Mouse (Mus musculus): ENCODE data around the gene Pus10. TPM values are rescaled to one million over a fixed set of nuclear protein-coding genes. Genes with fewer than 3 reads are reported as not detected.

The Pus10 gene
- total and polyA plus RNA-seq, 3 experiments, result 43.4 to 416 (median 52.5) TPM

DNA sequence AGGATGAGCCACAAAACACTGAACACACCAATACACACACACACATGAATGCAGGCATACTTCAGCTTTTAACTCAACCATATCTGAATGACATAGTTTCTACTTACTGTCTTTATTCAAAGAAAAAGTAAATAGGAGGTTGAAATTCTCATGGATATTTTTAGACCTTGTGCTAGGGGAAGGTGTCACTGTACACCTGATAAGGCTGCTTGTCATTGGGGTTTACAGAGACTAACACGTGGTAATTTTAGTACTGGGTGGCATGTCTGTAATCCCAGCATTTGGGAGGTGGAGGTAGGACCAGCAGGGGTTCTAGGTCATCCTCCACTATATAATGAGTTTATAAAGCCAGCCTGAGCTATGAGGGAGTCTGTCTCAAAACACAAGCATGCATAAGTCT, 107.0 kb downstream of the Pus10 start:
- Histone ChIP-seq H3K4me1 (ENCODE audit: control insufficient read depth in 1 of 2, insufficient read depth in 2 of 2, low read length in 2 of 2) (peaks cover 6 to 16% of the 10 kb centered on the region in 2 experiments; a peak in 3 of 4 replicates), H3K4me3 (ENCODE audit: control insufficient read depth in 1 of 2, insufficient read depth in 1 of 2, low read depth in 2 of 2, low read length in 2 of 2) (no peak overlapping the region), H3K27me3 (ENCODE audit: control insufficient read depth in 1 of 2, insufficient read depth in 2 of 2, low read length in 2 of 2) (no peaks in the 10 kb centered on the region), H3K79me2 (ENCODE audit: control insufficient read depth, insufficient read depth, low read length, poor library complexity) (peaks cover 1% of the 10 kb centered on the region; the same call in 1 of the 2 replicates), H3K36me3 (ENCODE audit: control insufficient read depth in 1 of 2, insufficient read depth in 2 of 2, low read length in 2 of 2) (peaks cover 0 to 9% of the 10 kb centered on the region in 2 experiments; a peak in 2 of 4 replicates), H3K27ac (ENCODE audit: control insufficient read depth, low read depth, low read length) (no peak overlapping the region), H3K9ac (ENCODE audit: control insufficient read depth, low read depth, low read length, poor library complexity, severe bottlenecking) (no peak overlapping the region), H3K9me3 (replicated peaks; ENCODE audit: insufficient read depth, low read length) (no peaks in the 10 kb centered on the region)
- DNase-seq (ENCODE audit: low read depth, low spot score), result peak; percentile 17
- no peak for TF ChIP-seq ZNF384 (IDR thresholded peaks at IDR 0.05; ENCODE audit: low read depth, low read length)
- TF ChIP-seq MXI1 (IDR thresholded peaks at IDR 0.05; ENCODE audit: low read depth, low read length), result peak; percentile 42; the same call in 1 of the 2 replicates

- H3K36me3 ChIP-seq (ENCODE audit: control insufficient read depth in 1 of 2, insufficient read depth in 2 of 2, low read length in 2 of 2), result no peaks in the 10 kb centered on the region
- no peak overlapping the region for H3K4me3 ChIP-seq (ENCODE audit: control insufficient read depth in 1 of 2, insufficient read depth in 1 of 2, low read depth in 2 of 2, low read length in 2 of 2)
- TF ChIP-seq ZC3H11A (IDR thresholded peaks at IDR 0.05; ENCODE audit: low read depth, low read length) (no peak), BHLHE40 (IDR thresholded peaks at IDR 0.05; ENCODE audit: borderline replicate concordance, low read depth, low read length) (no peak), GATA1 (IDR thresholded peaks at IDR 0.05; ENCODE audit: low read depth, low read length) (no peak), CTCF (IDR thresholded peaks at IDR 0.05 in 2 of 3, conservative IDR thresholded peaks at IDR 0.05 in 1 of 3; ENCODE audit: control insufficient read depth in 1 of 3, insufficient read depth in 1 of 3, low read depth in 2 of 3, low read length in 3 of 3, poor library complexity in 1 of 3, severe bottlenecking in 1 of 3) (no peak), HCFC1 (IDR thresholded peaks at IDR 0.05; ENCODE audit: low read depth, low read length) (no peak), CHD2 (IDR thresholded peaks at IDR 0.05; ENCODE audit: low read length) (no peak), RCOR1 (IDR thresholded peaks at IDR 0.05; ENCODE audit: low read depth, low read length) (no peak), MAX (IDR thresholded peaks at IDR 0.05; ENCODE audit: low read length) (no peak), SMC3 (IDR thresholded peaks at IDR 0.05; ENCODE audit: low read depth, low read length) (no peak), E2F4 (IDR thresholded peaks at IDR 0.05; ENCODE audit: borderline replicate concordance, low read depth, low read length) (no peak), NRF1 (IDR thresholded peaks at IDR 0.05; ENCODE audit: insufficient read depth, low read depth, low read length, poor library complexity, severe bottlenecking) (no peak), KAT2A (conservative IDR thresholded peaks at IDR 0.05; ENCODE audit: low read depth, low read length) (no peak), MEF2A (IDR thresholded peaks at IDR 0.05; ENCODE audit: extremely low read depth, insufficient replicate concordance, low read depth, low read length, poor library complexity, severe bottlenecking) (no peak)
- H3K27ac ChIP-seq (ENCODE audit: control insufficient read depth, low read depth, low read length), result no peak overlapping the region
- H3K79me2 ChIP-seq (ENCODE audit: control insufficient read depth, insufficient read depth, low read length, poor library complexity), result no peaks in the 10 kb centered on the region
- no peak for DNase-seq (ENCODE audit: low read depth, low spot score)
- no peak overlapping the region for H3K9ac ChIP-seq (ENCODE audit: control insufficient read depth, low read depth, low read length, poor library complexity, severe bottlenecking)
- no peaks in the 10 kb centered on the region for H3K4me1 ChIP-seq (ENCODE audit: control insufficient read depth in 1 of 2, insufficient read depth in 2 of 2, low read length in 2 of 2)
- H3K27me3 ChIP-seq (ENCODE audit: control insufficient read depth in 1 of 2, insufficient read depth in 2 of 2, low read length in 2 of 2), result peaks cover 0 to 6% of the 10 kb centered on the region in 2 experiments; a peak in 2 of 4 replicates
- no peaks in the 10 kb centered on the region for H3K9me3 ChIP-seq (replicated peaks; ENCODE audit: insufficient read depth, low read length)
Measured at GRCm38 (mm10) chr11:23778787-23779201, 113.3 kb downstream of the Pus10 start.

- no peak for DNase-seq (ENCODE audit: low read depth, low spot score)
- H3K4me3 ChIP-seq (ENCODE audit: control insufficient read depth in 1 of 2, insufficient read depth in 1 of 2, low read depth in 2 of 2, low read length in 2 of 2), result no peak overlapping the region
- no peaks in the 10 kb centered on the region for H3K9me3 ChIP-seq (replicated peaks; ENCODE audit: insufficient read depth, low read length)
- no peak overlapping the region for H3K9ac ChIP-seq (ENCODE audit: control insufficient read depth, low read depth, low read length, poor library complexity, severe bottlenecking)
- H3K79me2 ChIP-seq (ENCODE audit: control insufficient read depth, insufficient read depth, low read length, poor library complexity), result no peaks in the 10 kb centered on the region
- H3K27me3 ChIP-seq (ENCODE audit: control insufficient read depth in 1 of 2, insufficient read depth in 2 of 2, low read length in 2 of 2), result peaks cover 0 to 10% of the 10 kb centered on the region in 2 experiments; a peak in 3 of 4 replicates
- no peak overlapping the region for H3K27ac ChIP-seq (ENCODE audit: control insufficient read depth, low read depth, low read length)
- no peaks in the 10 kb centered on the region for H3K4me1 ChIP-seq (ENCODE audit: control insufficient read depth in 1 of 2, insufficient read depth in 2 of 2, low read length in 2 of 2)
- no peaks in the 10 kb centered on the region for H3K36me3 ChIP-seq (ENCODE audit: control insufficient read depth in 1 of 2, insufficient read depth in 2 of 2, low read length in 2 of 2)
- TF ChIP-seq EP300 (IDR thresholded peaks at IDR 0.05; ENCODE audit: low read depth in 1 of 2, low read length in 2 of 2), result no peak
- TF ChIP-seq TAL1 (IDR thresholded peaks at IDR 0.05; ENCODE audit: low read length), result no peak
- TF ChIP-seq JUND (IDR thresholded peaks at IDR 0.05; ENCODE audit: low read depth, low read length), result no peak
- TF ChIP-seq POLR2AphosphoS5 (IDR thresholded peaks at IDR 0.05; ENCODE audit: borderline replicate concordance, low read depth, low read length), result no peak
- no peak for TF ChIP-seq RCOR1 (IDR thresholded peaks at IDR 0.05; ENCODE audit: low read depth, low read length)
- TF ChIP-seq GATA1 (IDR thresholded peaks at IDR 0.05; ENCODE audit: low read depth, low read length), result no peak
- TF ChIP-seq NRF1 (IDR thresholded peaks at IDR 0.05; ENCODE audit: insufficient read depth, low read depth, low read length, poor library complexity, severe bottlenecking), result no peak
- TF ChIP-seq CTCF (IDR thresholded peaks at IDR 0.05 in 2 of 3, conservative IDR thresholded peaks at IDR 0.05 in 1 of 3; ENCODE audit: control insufficient read depth in 1 of 3, insufficient read depth in 1 of 3, low read depth in 2 of 3, low read length in 3 of 3, poor library complexity in 1 of 3, severe bottlenecking in 1 of 3), result no peak
- TF ChIP-seq CHD1 (IDR thresholded peaks at IDR 0.05; ENCODE audit: low read depth, low read length), result no peak
- TF ChIP-seq GABPA (IDR thresholded peaks at IDR 0.05; ENCODE audit: low read depth, low read length), result no peak
- TF ChIP-seq MAZ (IDR thresholded peaks at IDR 0.05; ENCODE audit: low read depth, low read length), result no peak
- TF ChIP-seq ZKSCAN1 (IDR thresholded peaks at IDR 0.05; ENCODE audit: low read depth, low read length), result no peak
- TF ChIP-seq SMC3 (IDR thresholded peaks at IDR 0.05; ENCODE audit: low read depth, low read length), result no peak
- no peak for TF ChIP-seq TCF12 (IDR thresholded peaks at IDR 0.05; ENCODE audit: low read depth, low read length)
- TF ChIP-seq NELFE (IDR thresholded peaks at IDR 0.05; ENCODE audit: low read depth, low read length), result no peak
Measured at GRCm38 (mm10) chr11:23782038-23782437, 116.6 kb downstream of the Pus10 start.

All from MEL (cell line).